10 mouse cellular contexts compared by ENCODE assay signal in the genomic region with DNA sequence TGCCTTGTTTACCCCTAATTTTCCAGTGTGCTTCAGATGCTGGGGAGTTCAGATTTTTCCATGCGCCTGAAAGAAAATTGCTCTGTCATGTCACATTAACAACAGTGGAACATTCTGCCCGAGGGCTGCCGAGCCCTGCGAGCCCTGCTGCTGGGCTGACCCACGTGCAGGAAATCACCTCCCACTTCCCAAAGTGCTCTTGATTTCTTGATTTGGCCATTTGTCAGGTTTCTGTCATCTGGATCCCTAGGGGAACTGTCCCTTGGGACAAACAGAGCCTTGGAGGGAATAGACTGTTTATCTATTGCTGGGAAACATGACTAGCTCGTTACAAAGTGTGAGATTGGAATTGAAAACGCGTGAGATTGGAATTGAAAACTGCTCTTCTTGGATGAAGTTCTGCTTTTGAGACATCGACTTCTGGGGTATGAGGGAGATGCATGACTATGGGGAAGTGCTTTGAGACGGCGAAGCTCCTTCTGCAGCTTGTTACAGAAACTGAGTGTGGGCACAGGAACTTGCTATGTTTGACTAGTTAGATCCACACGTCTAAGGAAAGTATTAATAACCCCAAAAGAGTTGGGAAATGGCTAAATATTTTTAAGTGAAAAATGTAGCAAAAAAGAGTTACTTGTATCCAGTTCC.
DNase-seq lines count a peak whose midpoint lies in the region; ATAC-seq lines count a peak whose summit lies in the region.
"Had no signal": no experiment of that assay in that cellular context is flagged by ENCODE, and none has a peak within 500 bp of the region (broad histone marks: within the 10 kb centered on the region; RNA-seq: fewer than 3 reads in every experiment).

No protein-coding gene starts in this region.

- no peaks in the 10 kb centered on the region for H3K27me3 ChIP-seq in heart, embryonic 12.5 days (replicated peaks)
- no peaks in the 10 kb centered on the region; the same call in 1 of the 2 replicates for H3K27me3 ChIP-seq in embryonic facial prominence, embryonic 14.5 days (replicated peaks; ENCODE audit: control insufficient read depth, insufficient read depth, low read length)
- H3K27me3 ChIP-seq: liver, embryonic 15.5 days had no signal

- 32% methylated on average over 12 of the region's 12 CpGs for whole genome bisulfite sequencing in heart, embryonic 12.5 days
- 19% methylated on average over 12 of the region's 12 CpGs for whole genome bisulfite sequencing in embryonic facial prominence, embryonic 14.5 days

- no peak overlapping the region for H3K4me2 ChIP-seq in heart, embryonic 12.5 days
- no peak overlapping the region for H3K4me2 ChIP-seq in embryonic facial prominence, embryonic 14.5 days (ENCODE audit: low read depth, low read length)
- H3K4me2 ChIP-seq: liver, embryonic 15.5 days had no signal

- H3K9me3 ChIP-seq in heart, embryonic 12.5 days (replicated peaks), result no peaks in the 10 kb centered on the region
- no peaks in the 10 kb centered on the region for H3K9me3 ChIP-seq in embryonic facial prominence, embryonic 14.5 days (ENCODE audit: control insufficient read depth, low read length)
- H3K9me3 ChIP-seq: liver, embryonic 15.5 days had no signal

- H3K9ac ChIP-seq in heart, embryonic 12.5 days, result no peak overlapping the region
- no peak overlapping the region for H3K9ac ChIP-seq in embryonic facial prominence, embryonic 14.5 days (ENCODE audit: low read depth, low read length)
- H3K9ac ChIP-seq: liver, embryonic 15.5 days had no signal

- no peaks in the 10 kb centered on the region for H3K4me1 ChIP-seq in heart, embryonic 12.5 days (replicated peaks)
- peaks cover 34% of the 10 kb centered on the region for H3K4me1 ChIP-seq in embryonic facial prominence, embryonic 14.5 days (ENCODE audit: control insufficient read depth, insufficient read depth, low read length)
- H3K4me1 ChIP-seq: liver, embryonic 15.5 days had no signal

- DNase-seq in heart, adult 11 months, result peak; percentile 97
- peak; percentile 83 for DNase-seq in Muller cell, postnatal 12 days (ENCODE audit: inconsistent ontology term)
- peak; percentile 85 for DNase-seq in embryonic facial prominence, embryonic 14.5 days (ENCODE audit: low spot score)
- peak; percentile 35 to 55 for DNase-seq in kidney, postnatal 25 days
- DNase-seq in T-cell, adult 2 months (ENCODE audit: low spot score), result no peak
- no peak for DNase-seq in spleen, postnatal 14 days (ENCODE audit: low spot score in 2 of 2)
- no peak for DNase-seq in ovary, postnatal 10 days (ENCODE audit: low spot score)
- DNase-seq: cerebellum, adult 2 months had no signal

- no peaks in the 10 kb centered on the region for H3K36me3 ChIP-seq in heart, embryonic 12.5 days
- H3K36me3 ChIP-seq in embryonic facial prominence, embryonic 14.5 days (ENCODE audit: control insufficient read depth, insufficient read depth, low read length), result no peaks in the 10 kb centered on the region
- H3K36me3 ChIP-seq: liver, embryonic 15.5 days had no signal

- no peak overlapping the region for H3K27ac ChIP-seq in heart, embryonic 12.5 days (ENCODE audit: poor library complexity, severe bottlenecking)
- peak overlapping the region; percentile 13; the same call in 1 of the 2 replicates for H3K27ac ChIP-seq in embryonic facial prominence, embryonic 14.5 days (replicated peaks; ENCODE audit: low read depth, low read length)
- H3K27ac ChIP-seq: liver, embryonic 15.5 days had no signal

- H3K4me3 ChIP-seq in heart, embryonic 12.5 days, result no peak overlapping the region
- H3K4me3 ChIP-seq in embryonic facial prominence, embryonic 14.5 days (ENCODE audit: low read depth, low read length), result no peak overlapping the region
- H3K4me3 ChIP-seq: liver, embryonic 15.5 days had no signal

- ATAC-seq in heart, embryonic 12.5 days (ENCODE audit: insufficient number of reproducible peaks, low FRiP score), result no peak
- peak; percentile 15; the same call in 1 of the 2 replicates for ATAC-seq in embryonic facial prominence, embryonic 14.5 days (ENCODE audit: low read depth)

Comparison
In these comparisons a context has a peak if more than half of its experiments do, and no peak if none do; other contexts are left out.
1. DNase-seq: peak in heart, adult 11 months (single experiment), Muller cell, postnatal 12 days (single experiment), embryonic facial prominence, embryonic 14.5 days (single experiment) and kidney, postnatal 25 days (2 of 2); none in T-cell, adult 2 months (single experiment), spleen, postnatal 14 days (0 of 2) and ovary, postnatal 10 days (single experiment).